Mouse (Mus musculus) induced T-regulatory cell, adult 2 months (primary cell): ENCODE data around the gene Cntln.

Source experiments
- DNase-seq: peaks from one replicate; pipeline ENCODE4 v3.0.0-alpha.2; 2012; ENCODE audit warnings: low read depth

Gene Cntln

GRCm38 (mm10) chr4:85054616-85055015, 170.5 kb downstream of the Cntln start:
- no peak for DNase-seq

- DNase-seq, result no peak
These were observed 175.5 kb downstream of the Cntln start for GRCm38 (mm10) chr4:85059598-85059997.

- no peak for DNase-seq
These were observed 177.6 kb downstream of the Cntln start for GRCm38 (mm10) chr4:85061676-85062075.

GRCm38 (mm10) chr4:85096033-85096432, 211.9 kb downstream of the Cntln start:
- DNase-seq, result no peak

GRCm38 (mm10) chr4:85096682-85097081, 212.6 kb downstream of the Cntln start:
- peak; percentile 62 for DNase-seq

- no peak for DNase-seq
These were observed 218.1 kb downstream of the Cntln start for GRCm38 (mm10) chr4:85102168-85102567.

- no peak for DNase-seq
These were observed 222.3 kb downstream of the Cntln start for GRCm38 (mm10) chr4:85106416-85106815.

GRCm38 (mm10) chr4:85106961-85107360, 222.9 kb downstream of the Cntln start:
- no peak for DNase-seq

GRCm38 (mm10) chr4:85120271-85120670, 236.2 kb downstream of the Cntln start:
- no peak for DNase-seq

- DNase-seq, result no peak
These were observed 265.6 kb downstream of the Cntln start for GRCm38 (mm10) chr4:85149726-85150125.

- DNase-seq, result no peak
These were observed 267.8 kb downstream of the Cntln start for GRCm38 (mm10) chr4:85151881-85152280.

GRCm38 (mm10) chr4:85154361-85154760, 270.3 kb downstream of the Cntln start:
- no peak for DNase-seq

- DNase-seq, result no peak
These were observed 277.0 kb downstream of the Cntln start for GRCm38 (mm10) chr4:85161156-85161555.

GRCm38 (mm10) chr4:85162468-85163312, 278.6 kb downstream of the Cntln start:
- DNase-seq, result no peak

- DNase-seq, result no peak
These were observed 279.2 kb downstream of the Cntln start for GRCm38 (mm10) chr4:85163313-85163615.

- no peak for DNase-seq
These were observed 283.9 kb downstream of the Cntln start for GRCm38 (mm10) chr4:85168001-85168400.

- no peak for DNase-seq
These were observed 291.4 kb downstream of the Cntln start for GRCm38 (mm10) chr4:85175466-85175865.

GRCm38 (mm10) chr4:85178394-85179051, 294.4 kb downstream of the Cntln start:
- no peak for DNase-seq
